Mouse (Mus musculus) urinary bladder, postnatal 10 days (tissue): Measurements from ENCODE around the gene Cep97.
A peak's percentile ranks its signal among the peaks of the same experiment; 100 is the strongest.
"Not testable (repeated sequence)": the region's sequence is repeated elsewhere in the genome, so short reads cannot be mapped to it uniquely, and the experiment has no call there.

Experiments
- DNase-seq: peaks from one replicate; pipeline ENCODE4 v3.0.0; 2022; ENCODE audit warnings: low spot score

Cep97 gene

DNA sequence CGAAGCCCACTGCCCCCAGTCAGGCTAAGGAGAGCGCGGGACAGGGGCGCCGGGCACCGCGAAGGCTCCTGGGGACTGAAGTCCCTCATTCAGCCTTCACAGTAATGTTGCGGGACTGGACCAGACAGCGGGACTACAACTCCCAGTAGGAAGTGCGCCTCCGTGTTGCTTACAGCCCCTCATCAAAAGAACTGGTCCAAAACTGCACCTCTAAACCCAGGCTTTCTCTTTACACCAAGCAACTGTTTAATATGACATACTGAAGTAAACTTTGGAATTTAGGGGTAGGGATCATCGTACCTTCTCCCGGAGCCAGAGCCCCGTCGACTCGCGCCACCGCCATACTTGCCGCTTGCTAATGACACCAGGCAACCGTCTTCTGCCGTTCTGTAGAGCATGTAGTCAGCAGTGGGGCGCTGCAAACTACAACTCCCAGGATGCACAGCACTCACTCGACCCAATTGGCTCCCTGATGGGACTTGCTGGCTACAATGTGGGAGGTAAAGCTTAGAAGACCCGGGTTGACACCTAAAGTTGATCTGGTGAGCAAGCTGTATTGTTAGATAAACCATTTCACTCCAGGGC is at the start of gene Cep97:
Gene Cep97 (minus strand): TSS at position 403 of the 585 bp plus-strand sequence.
- DNase-seq, result peak; percentile 46

- DNase-seq, result no peak
These were observed 40.2 kb upstream of the Cep97 start for GRCm38 (mm10) chr16:55974903-55975285.

- peak; percentile 67 for DNase-seq
These were observed 39.7 kb upstream of the Cep97 start for GRCm38 (mm10) chr16:55974256-55974902.

DNA sequence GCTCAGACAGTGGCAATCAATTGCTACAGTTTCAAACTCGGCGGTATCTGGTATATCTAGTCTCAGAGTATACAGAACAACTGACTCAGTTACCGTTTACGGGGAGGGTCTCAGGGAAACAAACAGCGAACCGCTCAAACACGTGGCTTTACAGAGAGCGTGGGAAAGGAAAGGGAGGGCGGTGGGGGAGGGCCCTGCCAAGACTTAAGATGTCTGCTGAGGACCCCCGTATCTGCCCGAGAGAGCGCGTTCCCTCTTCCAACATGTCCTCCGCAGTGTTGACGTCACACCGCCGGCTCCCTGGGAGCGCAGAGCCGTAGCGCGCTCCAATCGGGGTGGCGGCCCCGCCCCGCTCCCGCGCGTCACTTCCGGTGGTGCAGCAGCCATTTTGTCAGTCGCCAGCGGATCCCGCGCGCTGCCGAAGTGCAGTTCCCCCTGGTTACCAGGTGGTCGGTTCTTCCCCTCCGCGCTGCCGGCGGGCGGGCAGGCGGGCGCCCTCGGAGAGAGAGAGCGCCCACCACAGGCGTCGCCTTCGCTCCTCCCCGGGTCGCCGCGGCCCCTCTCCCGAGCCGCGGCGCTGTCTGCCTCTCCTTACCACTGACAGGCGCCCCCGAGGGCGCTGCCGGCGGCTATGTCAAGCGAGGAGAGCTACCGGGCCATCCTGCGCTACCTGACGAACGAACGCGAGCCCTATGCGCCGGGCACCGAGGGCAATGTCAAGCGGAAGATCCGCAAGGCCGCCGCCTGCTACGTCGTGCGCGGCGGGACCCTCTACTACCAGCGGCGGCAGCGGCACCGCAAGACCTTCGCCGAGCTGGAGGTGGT is 39.0 kb upstream of the Cep97 start, which contains the start of gene Zbtb11:
Gene Zbtb11 (plus strand): TSS at position 453 of the 825 bp plus-strand sequence.
- peak; percentile 98 for DNase-seq

DNA sequence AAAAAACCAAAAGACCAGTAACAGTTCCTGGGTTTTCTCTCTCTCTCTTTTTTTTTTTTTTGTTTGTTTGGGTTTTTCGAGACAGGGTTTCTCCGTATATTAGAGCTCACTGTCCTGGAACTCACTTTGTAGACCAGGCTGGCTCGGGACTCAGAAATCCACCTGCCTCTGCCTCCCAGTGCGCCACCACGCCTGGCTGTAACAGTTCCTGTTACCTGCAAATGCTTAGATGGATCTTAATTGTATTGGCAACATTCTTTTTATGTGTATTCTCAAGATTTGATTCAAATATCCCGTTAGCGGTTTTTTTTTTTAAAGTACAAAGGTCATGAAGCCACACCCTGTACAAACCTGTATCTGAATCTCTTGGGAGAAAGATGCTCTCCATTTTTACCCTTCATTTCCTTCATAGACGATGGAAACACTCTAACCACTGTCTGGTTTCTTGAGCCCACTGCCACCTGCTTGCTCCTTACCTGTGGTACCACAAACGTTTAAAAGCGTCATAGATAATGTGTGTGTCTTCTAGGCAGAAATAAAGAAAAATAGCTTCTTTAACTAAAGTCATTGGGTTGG is 38.1 kb upstream of the Cep97 start:
- no peak for DNase-seq

DNA sequence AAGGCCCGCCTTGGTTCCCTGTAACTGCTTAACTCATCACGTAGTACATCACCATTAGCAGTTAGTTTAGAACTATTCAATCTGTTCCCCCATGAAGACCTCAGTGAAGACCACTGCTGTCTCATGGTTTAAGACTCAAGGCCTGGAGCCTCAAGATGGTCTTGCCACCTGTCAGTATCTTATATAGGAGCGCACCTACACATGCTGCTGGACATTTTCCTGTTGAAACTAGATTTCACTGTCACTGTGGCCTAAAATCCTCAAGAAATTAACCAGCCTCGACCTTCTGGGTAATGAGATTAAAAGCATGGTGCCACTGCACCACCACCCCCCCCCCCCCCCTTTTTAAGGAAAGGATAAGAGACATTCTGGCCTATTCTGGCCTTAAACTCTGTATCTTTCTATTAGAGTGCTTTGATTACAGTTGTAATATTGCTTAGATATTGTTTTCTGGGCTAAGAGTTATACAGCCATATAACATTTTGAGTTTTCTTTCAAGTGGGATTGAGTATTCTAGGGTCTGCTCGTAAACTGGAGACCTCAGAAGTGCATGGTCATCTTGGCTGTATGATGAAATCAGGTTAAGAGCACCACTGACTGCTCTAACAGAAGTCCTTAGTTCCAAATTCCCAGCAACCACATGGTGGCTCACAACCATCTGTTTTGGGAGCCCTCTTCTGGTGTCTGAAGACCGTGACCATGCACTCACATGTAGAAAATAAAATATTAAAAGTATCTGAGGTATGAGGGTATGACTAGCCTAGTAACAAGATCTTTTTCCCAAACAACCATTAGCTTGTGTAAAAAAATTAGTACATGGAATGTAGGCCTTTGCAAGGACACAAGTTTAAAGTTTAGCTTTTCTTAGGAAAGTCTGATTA is 37.3 kb upstream of the Cep97 start:
- no peak for DNase-seq

GRCm38 (mm10) chr16:55970416-55970815 is 35.8 kb upstream of the Cep97 start:
- DNase-seq, result no peak

DNA sequence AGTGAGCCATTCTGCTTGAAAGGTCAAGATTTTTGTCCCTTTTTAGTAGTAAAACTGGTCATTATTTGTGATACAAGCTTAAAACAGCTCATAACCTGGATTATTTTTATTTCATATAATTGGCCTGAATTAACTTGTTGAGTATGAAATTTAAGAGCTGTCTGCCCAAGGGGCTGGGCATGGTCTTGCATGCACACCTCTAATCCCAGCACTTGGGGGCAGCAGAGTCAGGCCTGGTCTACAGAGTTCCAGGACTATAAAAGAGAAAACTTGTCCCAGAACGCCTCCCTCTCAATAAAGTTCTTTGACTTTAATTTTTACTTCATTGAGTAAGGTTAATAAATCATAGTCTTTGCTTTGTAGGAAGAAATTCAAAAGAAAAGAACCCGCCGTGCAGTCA is 34.5 kb upstream of the Cep97 start:
- DNase-seq, result no peak

DNA sequence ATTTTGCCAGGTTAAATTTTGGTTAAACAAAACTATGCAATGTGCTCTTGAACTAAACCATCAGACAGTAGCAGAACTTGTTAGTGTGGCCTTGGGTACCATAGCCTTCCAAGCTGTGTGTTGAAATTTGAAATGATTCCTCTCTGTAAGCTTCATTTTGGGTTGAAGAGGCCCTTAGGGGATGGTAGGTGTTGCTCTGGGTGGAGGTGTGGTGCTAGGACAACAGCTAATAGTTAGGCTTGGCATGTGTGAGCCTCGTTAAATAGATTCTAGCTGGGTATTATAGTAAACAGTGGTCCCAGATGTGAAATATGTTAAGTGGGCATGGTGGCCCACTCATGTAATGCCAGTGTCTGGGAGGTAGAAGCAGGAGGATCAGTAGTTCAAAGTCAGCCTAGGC is 32.6 kb upstream of the Cep97 start:
- no peak for DNase-seq

DNA sequence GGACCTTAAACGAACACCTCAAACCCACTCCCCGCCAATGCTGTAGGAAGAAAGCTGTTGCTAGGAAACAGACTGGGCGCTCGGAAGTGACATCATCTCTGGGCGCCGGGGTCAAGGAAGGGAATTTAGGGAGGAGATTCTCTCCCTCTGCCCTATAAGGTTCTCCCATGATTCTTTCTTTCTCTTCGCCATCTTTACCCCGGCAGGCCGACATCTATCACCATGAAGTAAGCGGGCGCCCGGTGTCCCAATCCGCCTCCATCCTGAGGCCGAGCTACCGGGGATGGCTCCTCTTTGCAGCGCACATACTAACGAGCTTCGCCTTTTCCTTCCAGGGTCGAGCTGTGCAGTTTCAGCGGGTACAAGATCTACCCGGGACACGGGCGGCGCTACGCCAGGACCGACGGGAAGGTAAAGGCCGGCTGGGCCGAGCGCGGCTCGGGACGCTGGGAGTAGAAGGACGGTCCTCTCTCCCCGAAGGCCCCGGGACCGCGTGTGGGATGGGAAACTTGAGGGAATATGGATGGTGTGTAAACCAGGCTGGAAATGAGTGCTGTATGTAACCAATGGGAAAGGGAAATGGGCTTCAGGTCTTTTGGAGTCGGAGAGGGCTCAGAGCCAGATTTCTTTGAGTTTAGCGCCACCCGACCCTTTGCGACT is 31.7 kb upstream of the Cep97 start, which contains the start of gene Rpl24:
Gene Rpl24 (plus strand): TSS at position 64 of the 660 bp plus-strand sequence.
- peak; percentile 88 for DNase-seq

DNA sequence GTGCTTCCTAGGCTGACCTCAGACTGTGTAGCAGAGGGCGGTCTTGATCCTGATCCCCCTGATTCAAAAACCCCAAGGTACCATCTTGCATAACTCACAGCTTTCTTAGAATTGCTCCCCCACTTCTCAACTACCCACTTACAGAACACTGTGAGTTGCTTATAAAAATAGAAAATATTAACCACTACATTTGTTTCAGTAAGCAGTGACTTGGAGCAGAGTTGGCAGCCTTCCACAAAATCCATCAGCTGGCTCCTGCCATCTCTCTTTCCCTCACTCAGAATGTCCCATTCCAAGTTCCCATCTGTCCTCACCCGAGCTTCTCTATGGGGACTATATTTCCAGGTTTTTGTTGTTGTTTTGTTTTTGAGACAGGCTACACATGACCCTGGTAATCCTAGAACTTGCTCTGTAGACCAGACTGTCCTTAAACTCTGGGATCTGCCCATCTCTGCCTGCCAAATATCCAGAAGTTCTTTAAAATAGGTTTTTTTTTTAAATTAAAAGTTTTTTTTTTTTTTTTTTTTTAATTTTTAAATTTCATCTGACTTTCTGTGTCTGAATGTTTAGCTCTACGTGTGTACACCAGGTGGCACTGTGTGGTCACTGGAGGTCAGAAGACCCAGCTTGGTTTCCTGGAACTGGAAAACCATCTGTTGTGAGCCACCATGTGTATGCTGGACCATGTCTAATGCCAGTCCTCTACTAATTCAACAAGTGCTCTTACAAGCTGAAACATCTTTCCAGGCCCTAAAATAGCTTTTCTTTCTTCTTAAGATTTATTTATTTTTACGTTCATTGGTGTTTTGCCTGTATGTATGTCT is 29.7 kb upstream of the Cep97 start:
- no peak for DNase-seq

- not testable (repeated sequence) for DNase-seq
These were observed 28.4 kb upstream of the Cep97 start for GRCm38 (mm10) chr16:55963068-55963467.

DNA sequence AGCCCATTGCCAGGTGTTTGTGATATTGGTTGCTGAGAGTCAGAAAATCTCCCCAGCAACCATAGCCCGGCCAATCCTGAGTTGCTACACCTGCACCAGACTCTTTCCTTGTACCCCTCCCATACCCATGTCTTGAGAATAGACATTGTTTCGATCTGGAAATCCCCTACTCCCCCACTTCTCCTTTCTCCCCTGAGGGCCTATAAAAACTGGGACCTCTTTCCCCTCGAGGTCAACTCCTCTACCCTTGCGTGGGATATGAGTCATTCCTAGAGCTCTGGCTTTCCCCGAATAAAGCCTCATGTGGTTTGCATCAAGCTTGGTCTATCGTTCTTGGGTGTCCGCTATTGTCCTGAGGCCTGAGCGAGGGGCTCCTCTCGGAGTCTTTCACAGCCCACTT is 19.5 kb upstream of the Cep97 start:
- not testable (repeated sequence) for DNase-seq

GRCm38 (mm10) chr16:55952771-55953170 is 18.1 kb upstream of the Cep97 start:
- no peak for DNase-seq

DNA sequence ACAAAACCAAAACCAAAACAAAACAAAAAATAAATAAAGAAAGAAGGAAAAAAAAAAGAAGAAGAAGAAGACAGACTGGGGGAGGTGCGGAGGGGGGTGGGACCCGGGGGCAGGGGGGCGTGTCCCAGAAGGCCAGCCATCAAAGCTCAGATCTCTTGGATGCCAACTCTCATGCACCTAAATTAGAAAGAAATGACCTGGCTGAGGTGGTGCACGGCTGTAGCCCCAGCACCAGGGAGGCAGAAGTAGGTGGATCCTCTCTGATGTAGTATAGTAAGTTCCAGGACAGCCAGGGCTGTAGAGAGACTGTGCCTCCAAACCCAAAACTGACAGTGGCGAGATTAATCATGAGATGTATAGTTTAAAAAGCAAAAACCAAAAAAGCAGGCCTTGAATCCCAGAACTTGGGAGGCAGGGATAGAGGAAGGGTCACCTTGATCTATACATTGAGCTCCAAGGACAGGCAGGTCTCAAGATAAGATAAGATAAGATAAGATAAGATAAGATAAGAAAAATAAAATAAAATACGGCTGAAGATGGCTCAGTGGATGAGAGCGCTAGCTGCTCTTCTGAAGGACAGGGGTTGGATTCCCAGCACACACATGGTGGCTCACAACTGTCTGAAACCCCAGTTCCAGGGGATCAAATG is 17.1 kb upstream of the Cep97 start:
- no peak for DNase-seq

DNA sequence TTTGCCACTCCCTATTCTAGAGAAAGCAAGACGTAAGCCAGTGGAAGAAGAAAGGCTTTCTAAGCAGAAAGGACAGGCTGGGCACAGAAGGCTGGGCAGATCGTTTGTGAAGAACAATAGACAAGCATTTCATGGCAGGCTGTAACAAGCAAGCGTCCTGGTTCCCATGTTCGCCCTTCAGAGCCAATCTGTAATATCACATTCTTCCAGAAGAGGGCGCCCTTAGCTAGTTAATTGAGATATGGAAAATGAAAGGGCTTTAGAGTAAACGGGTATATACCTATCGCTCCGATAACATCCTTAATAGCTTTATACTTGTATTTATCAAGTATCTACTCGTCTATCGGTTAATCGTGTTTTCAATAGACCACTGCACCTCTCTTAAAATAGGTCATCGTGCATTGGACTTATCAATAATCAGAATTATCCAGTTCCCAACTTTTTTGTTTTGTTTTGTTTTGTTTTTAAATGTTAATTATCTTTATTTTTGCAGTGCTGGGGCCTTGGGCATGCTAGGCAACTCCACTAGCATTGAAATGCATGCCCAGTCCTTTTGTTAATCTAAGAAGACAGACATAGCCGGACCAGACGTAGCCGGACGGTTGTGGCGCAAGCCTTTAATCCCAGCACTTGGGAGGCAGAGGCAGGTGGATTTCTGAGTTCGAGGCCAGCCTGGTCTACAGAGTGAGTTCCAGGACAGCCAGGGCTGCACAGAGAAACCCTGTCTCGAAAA is 16.5 kb upstream of the Cep97 start:
- no peak for DNase-seq

DNA sequence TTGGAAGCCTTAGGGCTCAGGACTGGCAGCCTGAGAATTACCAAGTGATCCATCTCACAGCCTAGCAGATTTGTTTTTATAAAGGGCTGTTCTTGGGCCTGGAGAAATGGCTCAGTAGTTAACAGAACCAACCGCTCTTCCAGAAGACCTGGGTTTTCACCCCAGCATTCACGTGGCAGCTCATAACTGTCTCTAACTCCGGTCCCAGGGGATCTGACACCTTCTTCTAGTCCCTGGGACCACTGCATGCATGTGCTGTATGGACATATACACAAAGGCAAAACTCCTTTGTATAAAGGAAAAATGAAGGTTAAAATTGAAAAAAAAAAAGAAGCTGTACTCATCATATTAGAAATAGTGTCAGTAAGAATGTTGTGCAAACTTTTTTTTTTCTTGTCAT is 15.8 kb upstream of the Cep97 start:
- no peak for DNase-seq

GRCm38 (mm10) chr16:55948963-55949362 is 14.3 kb upstream of the Cep97 start:
- no peak for DNase-seq

DNA sequence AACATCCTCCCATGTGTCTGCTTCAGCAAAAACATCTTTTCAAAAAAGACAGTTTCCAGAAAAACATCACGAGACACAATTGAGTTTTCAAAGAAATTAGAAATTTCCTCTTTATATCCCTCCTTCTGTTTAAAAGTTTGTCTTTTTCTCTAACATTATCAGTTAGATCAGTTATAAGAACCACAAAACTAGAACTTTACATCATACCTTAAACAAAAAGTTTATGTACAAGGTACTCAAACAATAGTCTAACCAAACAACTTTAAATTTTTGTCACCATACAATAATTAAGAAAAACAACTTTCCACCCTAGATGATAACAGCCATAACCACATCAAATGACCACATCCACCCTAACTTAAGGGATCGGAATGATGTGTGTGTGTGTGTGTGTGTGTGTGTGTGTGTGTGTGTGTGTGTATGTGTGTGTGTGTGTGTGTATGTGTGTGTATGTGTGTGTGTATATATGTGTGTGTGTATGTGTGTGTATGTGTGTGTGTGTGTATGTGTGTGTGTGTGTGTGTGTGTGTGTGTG is 13.3 kb upstream of the Cep97 start:
- DNase-seq, result not testable (repeated sequence)
